Mouse (Mus musculus) embryonic facial prominence, embryonic 14.5 days (tissue): Measurements from ENCODE around the gene Dpy30. TPM values are rescaled to one million over a fixed set of nuclear protein-coding genes. Genes with fewer than 3 reads are reported as not detected.

Experiments
- polyA plus RNA-seq: library from polyadenylated mRNA; unstranded; fragments of >200 nt; fragmentation: Nextera tagmentation; extraction: Ambion mirVana; gene quantifications from 2 replicates; pipeline ENCODE4 v1.2.1, GENCODE M21; 2014

Gene Dpy30
- polyA plus RNA-seq, 1 experiment from 2014 or later, result 186 TPM

Other genes starting within 250 kb of the Dpy30 start
- 94.9 and 102 TPM in 2 replicates for gene Memo1, start 28.4 kb downstream of the Dpy30 start, polyA plus RNA-seq
- 23.3 and 24.9 TPM in 2 replicates for gene Spast, start 15.0 kb upstream of the Dpy30 start, polyA plus RNA-seq
- gene Slc30a6, start 71.7 kb upstream of the Dpy30 start, polyA plus RNA-seq, result 35.0 and 38.4 TPM in 2 replicates
- gene Nlrc4, start 135.2 kb upstream of the Dpy30 start, polyA plus RNA-seq, result 0.22 and 0.38 TPM in 2 replicates
- 66.2 and 78.1 TPM in 2 replicates for gene Yipf4, start 165.5 kb upstream of the Dpy30 start, polyA plus RNA-seq
- 87.8 and 90.6 TPM in 2 replicates for gene Birc6, start 204.4 kb upstream of the Dpy30 start, polyA plus RNA-seq